Mouse (Mus musculus) heart, embryonic 14.5 days (tissue): Measurements from ENCODE around the gene Cpeb3. TPM values are rescaled to one million over a fixed set of nuclear protein-coding genes. Genes with fewer than 3 reads are reported as not detected.

Experiments used
- ATAC-seq: fragments of 200-750 bp; cut with Nextera tagmentation; 2 replicates; pipeline ENCODE4 v1.8.0; 2017; ENCODE audit warnings: low read depth, moderate TSS enrichment; ENCODE audit not compliant: insufficient number of reproducible peaks, insufficient read depth, low FRiP score
- H3K27ac ChIP-seq, 2 experiments: fragments of 200-500 bp in 1 of 2; fragments of 300-500 bp in 1 of 2; sonication (generic) in 1 of 2; replicated peaks in 1 of 2; 2 replicates each; pipeline ENCODE4 v1.5.1; 2012 to 2014; ENCODE audit warnings: low read depth in 2 of 2, low read length in 2 of 2, control low read depth in 1 of 2, mild to moderate bottlenecking in 1 of 2, mixed read lengths in 1 of 2; ENCODE audit not compliant: control insufficient read depth in 1 of 2, insufficient read depth in 1 of 2
- H3K27me3 ChIP-seq: fragments of 300-500 bp; sonication (generic); 2 replicates; pipeline ENCODE4 v1.6.1; 2014; ENCODE audit warnings: mild to moderate bottlenecking, low read length, control low read depth; ENCODE audit not compliant: control insufficient read depth, insufficient read depth
- H3K36me3 ChIP-seq: fragments of 300-500 bp; sonication (generic); 2 replicates; pipeline ENCODE4 v1.6.1; 2014; ENCODE audit warnings: mild to moderate bottlenecking, control low read depth, low read length, mixed read lengths; ENCODE audit not compliant: control insufficient read depth, insufficient read depth
- H3K4me1 ChIP-seq, 2 experiments: fragments of 200-500 bp in 1 of 2; fragments of 300-500 bp in 1 of 2; sonication (generic) in 1 of 2; 2 replicates each; pipeline ENCODE4 v1.6.1; 2012 to 2014; ENCODE audit warnings: low read length in 2 of 2, control low read depth in 1 of 2, mixed read lengths in 1 of 2; ENCODE audit not compliant: control insufficient read depth in 2 of 2, insufficient read depth in 2 of 2
- H3K4me2 ChIP-seq: fragments of 300-500 bp; sonication (generic); 2 replicates; pipeline ENCODE4 v1.6.1; 2014; ENCODE audit warnings: mild to moderate bottlenecking, low read length
- H3K4me3 ChIP-seq, 2 experiments: fragments of 200-500 bp in 1 of 2; fragments of 300-500 bp in 1 of 2; sonication (generic) in 1 of 2; 2 replicates each; pipeline ENCODE4 v1.5.1; 2012 to 2014; ENCODE audit warnings: low read length in 2 of 2, mild to moderate bottlenecking in 2 of 2, control low read depth in 1 of 2, low read depth in 1 of 2, moderate library complexity in 1 of 2; ENCODE audit not compliant: control insufficient read depth in 1 of 2, insufficient read depth in 1 of 2
- H3K9ac ChIP-seq: fragments of 300-500 bp; sonication (generic); 2 replicates; pipeline ENCODE4 v1.6.1; 2014; ENCODE audit warnings: mild to moderate bottlenecking, low read length
- H3K9me3 ChIP-seq: fragments of 300-500 bp; sonication (generic); 2 replicates; pipeline ENCODE4 v1.6.1; 2016; ENCODE audit warnings: low read length, control low read depth; ENCODE audit not compliant: control insufficient read depth
- WGBS: fragments of 180-500 bp; shearing (Covaris S2); extraction: QIAGEN DNeasy Blood & Tissue Kit; methylation state at CpG from one replicate; pipeline ENCODE4 v1.1.7; 2014; 5-methylcytosine and 5-hydroxymethylcytosine counted together
- polyA plus RNA-seq: library from polyadenylated mRNA; unstranded; fragments of >200 nt; fragmentation: Nextera tagmentation; extraction: Ambion mirVana; gene quantifications from 2 replicates; pipeline ENCODE4 v1.2.1, GENCODE M21; 2014

The Cpeb3 gene
- polyA plus RNA-seq, 1 experiment from 2014 or later: 8.8 TPM

GRCm38 (mm10) chr19:37009878-37010281 lies 198.5 kb downstream of the Cpeb3 start:
- ATAC-seq: no peak
- H3K4me3 ChIP-seq: no peak overlapping the region
- no peak overlapping the region for H3K27ac ChIP-seq
- H3K27me3 ChIP-seq: no peaks in the 10 kb centered on the region
- H3K9ac ChIP-seq: no peak overlapping the region
- no peak overlapping the region for H3K4me2 ChIP-seq
- peaks cover 93% of the 10 kb centered on the region for H3K36me3 ChIP-seq
- no peaks in the 10 kb centered on the region for H3K4me1 ChIP-seq
- WGBS: 73% methylated on average over 3 of the region's 3 CpGs
- no peaks in the 10 kb centered on the region for H3K9me3 ChIP-seq

GRCm38 (mm10) chr19:37004557-37004956 lies 203.8 kb downstream of the Cpeb3 start:
- Histone ChIP-seq H3K9me3 (no peaks in the 10 kb centered on the region), H3K27ac (no peak overlapping the region), H3K27me3 (no peaks in the 10 kb centered on the region), H3K4me3 (no peak overlapping the region), H3K4me2 (no peak overlapping the region), H3K36me3 (peaks cover 95% of the 10 kb centered on the region), H3K9ac (no peak overlapping the region), H3K4me1 (no peaks in the 10 kb centered on the region)
- ATAC-seq: no peak
- 84% methylated on average over 5 of the region's 5 CpGs for WGBS

Other genes with a start within 250 kb of the Cpeb3 start
- 102 and 104 TPM in 2 replicates for gene March5, start 1.1 kb downstream of the Cpeb3 start, polyA plus RNA-seq
- 83.2 and 87.5 TPM in 2 replicates for gene Ide, start 129.3 kb upstream of the Cpeb3 start, polyA plus RNA-seq
- gene Kif11, start 167.8 kb upstream of the Cpeb3 start, polyA plus RNA-seq: 48.0 and 48.5 TPM in 2 replicates
- 11.6 and 13.2 TPM in 2 replicates for gene Hhex, start 226.2 kb upstream of the Cpeb3 start, polyA plus RNA-seq